Mouse (Mus musculus): Measurements from ENCODE around the gene Chst5. TPM values are rescaled to one million over a fixed set of nuclear protein-coding genes. Genes with fewer than 3 reads are reported as not detected.
A peak's percentile ranks its signal among the peaks of the same experiment; 100 is the strongest.

Chst5 gene
- total RNA-seq, 1 experiment: 4.0 TPM

DNA sequence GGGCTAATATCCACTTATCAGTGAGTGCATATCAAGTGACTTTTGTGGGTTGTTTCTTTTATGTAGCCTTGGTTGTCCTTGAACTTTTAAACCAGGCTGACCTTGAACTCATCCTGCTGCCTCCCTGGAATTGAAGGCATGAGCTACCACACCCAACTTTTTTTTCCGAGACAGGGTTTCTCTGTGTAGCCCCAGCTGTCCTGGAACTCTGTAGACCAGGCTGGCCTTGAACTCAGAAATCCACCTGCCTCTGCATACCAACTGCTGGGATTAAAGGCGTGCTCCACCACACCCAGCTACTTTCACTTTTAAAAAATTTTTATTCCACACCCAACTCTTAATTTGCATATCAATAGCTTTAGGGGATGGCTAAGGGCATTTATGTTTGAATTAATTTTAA is 33.3 kb upstream of the Chst5 start:
- peaks cover 25% of the 10 kb centered on the region for H3K36me3 ChIP-seq (ENCODE audit: control insufficient read depth, insufficient read depth, low read length, poor library complexity, severe bottlenecking)
- H3K9ac ChIP-seq (ENCODE audit: insufficient read depth, low read depth, low read length, poor library complexity, severe bottlenecking): no peak overlapping the region

GRCm38 (mm10) chr8:111941101-111941454 is 30.8 kb upstream of the Chst5 start:
- peaks cover 19% of the 10 kb centered on the region for H3K36me3 ChIP-seq (ENCODE audit: control insufficient read depth, insufficient read depth, low read length, poor library complexity, severe bottlenecking)
- peak overlapping the region; percentile 82 for H3K9ac ChIP-seq (ENCODE audit: insufficient read depth, low read depth, low read length, poor library complexity, severe bottlenecking)
- no peaks in the 10 kb centered on the region for H3K9me3 ChIP-seq (ENCODE audit: control insufficient read depth, insufficient read depth, low read depth, low read length)
- peak overlapping the region; percentile 91 for H3K4me3 ChIP-seq (ENCODE audit: insufficient read depth in 1 of 2, low read depth in 1 of 2, low read length in 2 of 2, poor library complexity in 1 of 2, severe bottlenecking in 1 of 2)
- H3K4me1 ChIP-seq (ENCODE audit: control insufficient read depth in 2 of 2, insufficient read depth in 2 of 2, low read length in 2 of 2, poor library complexity in 1 of 2): peaks cover 11 to 13% of the 10 kb centered on the region in 2 experiments
- DNase-seq (ENCODE audit: low read depth, low spot score): peak; percentile 52
- H3K27ac ChIP-seq (ENCODE audit: insufficient read depth, low read depth, low read length, poor library complexity, severe bottlenecking): peak overlapping the region; percentile 62
- no peak for TF ChIP-seq HCFC1 (IDR thresholded peaks at IDR 0.05; ENCODE audit: borderline replicate concordance, insufficient read depth, low read length)
- TF ChIP-seq ZC3H11A (IDR thresholded peaks at IDR 0.05; ENCODE audit: borderline replicate concordance, low read depth, low read length): no peak
- TF ChIP-seq CHD2 (IDR thresholded peaks at IDR 0.05; ENCODE audit: low read depth, low read length): no peak
- TF ChIP-seq MAFK (IDR thresholded peaks at IDR 0.05; ENCODE audit: insufficient read depth, low read depth, low read length): no peak
- no peak for TF ChIP-seq ZNF384 (IDR thresholded peaks at IDR 0.05; ENCODE audit: low read depth, low read length)
- in situ Hi-C loops (cut with MboI; ENCODE audit: low sequenced_read_pairs in 2 of 2, unreplicated experiment in 2 of 2): no loop called here

More for the DNA sequence above, 33.3 kb upstream of the Chst5 start:
- peaks cover 15 to 16% of the 10 kb centered on the region in 2 experiments for H3K4me1 ChIP-seq (ENCODE audit: control insufficient read depth in 2 of 2, insufficient read depth in 2 of 2, low read length in 2 of 2, poor library complexity in 1 of 2)
- no peak overlapping the region for H3K4me3 ChIP-seq (ENCODE audit: insufficient read depth in 1 of 2, low read depth in 1 of 2, low read length in 2 of 2, poor library complexity in 1 of 2, severe bottlenecking in 1 of 2)
- no peaks in the 10 kb centered on the region for H3K9me3 ChIP-seq (ENCODE audit: control insufficient read depth, insufficient read depth, low read depth, low read length)
- no peak for DNase-seq (ENCODE audit: low read depth, low spot score)
- in situ Hi-C loops (cut with MboI; ENCODE audit: low sequenced_read_pairs in 2 of 2, unreplicated experiment in 2 of 2): no loop called here
- peak overlapping the region; percentile 79; the same call in 1 of the 2 replicates for H3K27ac ChIP-seq (ENCODE audit: insufficient read depth, low read depth, low read length, poor library complexity, severe bottlenecking)
- TF ChIP-seq CHD2 (IDR thresholded peaks at IDR 0.05; ENCODE audit: low read depth, low read length): no peak
- TF ChIP-seq ZNF384 (IDR thresholded peaks at IDR 0.05; ENCODE audit: low read depth, low read length): peak; percentile 84; the same call in 1 of the 2 replicates

- TF ChIP-seq CHD2 (IDR thresholded peaks at IDR 0.05; ENCODE audit: low read depth, low read length) (no peak), HCFC1 (IDR thresholded peaks at IDR 0.05; ENCODE audit: borderline replicate concordance, insufficient read depth, low read length) (no peak), MAFK (IDR thresholded peaks at IDR 0.05; ENCODE audit: insufficient read depth, low read depth, low read length) (no peak), ZNF384 (IDR thresholded peaks at IDR 0.05; ENCODE audit: low read depth, low read length) (no peak), ZC3H11A (IDR thresholded peaks at IDR 0.05; ENCODE audit: borderline replicate concordance, low read depth, low read length) (no peak)
- Histone ChIP-seq H3K27ac (ENCODE audit: insufficient read depth, low read depth, low read length, poor library complexity, severe bottlenecking) (peak within 1 kb of the TSS; percentile 76), H3K4me1 (ENCODE audit: control insufficient read depth in 2 of 2, insufficient read depth in 2 of 2, low read length in 2 of 2, poor library complexity in 1 of 2) (peaks cover 12 to 13% of the 10 kb centered on the region in 2 experiments), H3K36me3 (ENCODE audit: control insufficient read depth, insufficient read depth, low read length, poor library complexity, severe bottlenecking) (peaks cover 14% of the 10 kb centered on the region), H3K9me3 (ENCODE audit: control insufficient read depth, insufficient read depth, low read depth, low read length) (no peaks in the 10 kb centered on the region), H3K4me3 (ENCODE audit: insufficient read depth in 1 of 2, low read depth in 1 of 2, low read length in 2 of 2, poor library complexity in 1 of 2, severe bottlenecking in 1 of 2) (peak within 1 kb of the TSS; percentile 91), H3K9ac (ENCODE audit: insufficient read depth, low read depth, low read length, poor library complexity, severe bottlenecking) (peak within 1 kb of the TSS; percentile 82)
- in situ Hi-C loops (cut with MboI; ENCODE audit: low sequenced_read_pairs in 2 of 2, unreplicated experiment in 2 of 2): no loop called here
- DNase-seq (ENCODE audit: low read depth, low spot score): peak; percentile 99
These were observed 30.2 kb upstream of the Chst5 start, which contains the start of gene Gabarapl2 for GRCm38 (mm10) chr8:111940171-111941100. Gene Gabarapl2 (plus strand): TSS chr8:111940703.

DNA sequence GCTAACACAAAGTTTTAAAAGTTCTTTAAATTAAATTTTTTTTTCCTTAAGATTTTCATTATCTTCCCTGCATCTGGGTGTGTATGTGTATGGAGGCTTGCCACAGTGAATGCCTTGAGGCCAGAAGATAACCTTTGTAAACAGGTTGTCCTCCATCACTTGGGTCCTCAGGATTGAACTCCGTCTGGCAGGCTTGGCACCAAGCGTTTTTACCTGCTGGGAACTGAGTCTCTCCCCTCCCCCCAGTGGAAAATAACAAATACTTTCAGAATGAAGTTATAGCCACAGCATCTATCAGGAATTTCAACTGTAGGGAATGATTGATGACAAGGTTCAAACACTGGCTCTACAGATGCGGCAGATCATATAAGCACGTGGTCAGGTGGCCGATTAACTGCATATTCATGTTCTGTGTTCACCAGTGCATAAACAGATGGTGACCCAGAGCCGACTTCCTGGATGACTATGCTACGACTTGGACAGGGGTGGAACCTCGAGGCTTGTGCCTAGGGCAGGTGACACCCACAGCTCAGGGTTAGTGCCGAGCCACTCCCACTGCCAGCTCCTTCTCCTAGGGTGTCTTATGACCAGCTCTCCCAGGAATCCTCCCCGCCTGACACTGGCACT is 29.4 kb upstream of the Chst5 start:
- Histone ChIP-seq H3K4me3 (ENCODE audit: insufficient read depth in 1 of 2, low read depth in 1 of 2, low read length in 2 of 2, poor library complexity in 1 of 2, severe bottlenecking in 1 of 2) (peak overlapping the region; percentile 33 to 91; a peak in 3 of 4 replicates), H3K9ac (ENCODE audit: insufficient read depth, low read depth, low read length, poor library complexity, severe bottlenecking) (peak overlapping the region; percentile 1; the same call in 1 of the 2 replicates), H3K36me3 (ENCODE audit: control insufficient read depth, insufficient read depth, low read length, poor library complexity, severe bottlenecking) (peaks cover 9% of the 10 kb centered on the region), H3K4me1 (ENCODE audit: control insufficient read depth in 2 of 2, insufficient read depth in 2 of 2, low read length in 2 of 2, poor library complexity in 1 of 2) (peaks cover 10 to 13% of the 10 kb centered on the region in 2 experiments), H3K9me3 (ENCODE audit: control insufficient read depth, insufficient read depth, low read depth, low read length) (no peaks in the 10 kb centered on the region), H3K27ac (ENCODE audit: insufficient read depth, low read depth, low read length, poor library complexity, severe bottlenecking) (peak overlapping the region; percentile 76; the same call in 1 of the 2 replicates)
- in situ Hi-C loops (cut with MboI; ENCODE audit: low sequenced_read_pairs in 2 of 2, unreplicated experiment in 2 of 2): no loop called here
- DNase-seq (ENCODE audit: low read depth, low spot score): peak; percentile 44
- TF ChIP-seq CHD2 (IDR thresholded peaks at IDR 0.05; ENCODE audit: low read depth, low read length) (no peak), MAFK (IDR thresholded peaks at IDR 0.05; ENCODE audit: insufficient read depth, low read depth, low read length) (0 out of 2 replicates have a peak, but pooled peaks have one; percentile 2), ZC3H11A (IDR thresholded peaks at IDR 0.05; ENCODE audit: borderline replicate concordance, low read depth, low read length) (no peak)

Data from ES-E14 (cell line).